Mouse (Mus musculus) embryonic facial prominence, embryonic 14.5 days (tissue): Measurements from ENCODE around the gene Inka1. TPM values are rescaled to one million over a fixed set of nuclear protein-coding genes. Genes with fewer than 3 reads are reported as not detected.
A peak's percentile ranks its signal among the peaks of the same experiment; 100 is the strongest.

Experiments
- ATAC-seq: fragments of 200-750 bp; cut with Nextera tagmentation; 2 replicates; pipeline ENCODE4 v1.8.0; 2017; ENCODE audit warnings: low read depth, moderate number of reproducible peaks, moderate TSS enrichment
- DNase-seq: peaks from one replicate; pipeline ENCODE4 v3.0.0-alpha.2; 2015; ENCODE audit warnings: low spot score
- H3K27ac ChIP-seq: fragments of 300-500 bp; sonication (generic); replicated peaks from 2 replicates; pipeline ENCODE4 v1.5.1; 2014; ENCODE audit warnings: low read depth, mild to moderate bottlenecking, low read length, moderate library complexity
- H3K27me3 ChIP-seq: fragments of 300-500 bp; sonication (generic); replicated peaks from 2 replicates; pipeline ENCODE4 v1.6.1; 2014; ENCODE audit warnings: low read length; ENCODE audit not compliant: control insufficient read depth, insufficient read depth
- H3K36me3 ChIP-seq: fragments of 300-500 bp; sonication (generic); 2 replicates; pipeline ENCODE4 v1.6.1; 2014; ENCODE audit warnings: low read length, mixed read lengths; ENCODE audit not compliant: control insufficient read depth, insufficient read depth
- H3K4me1 ChIP-seq: fragments of 300-500 bp; sonication (generic); 2 replicates; pipeline ENCODE4 v1.6.1; 2014; ENCODE audit warnings: antibody characterized with exemption, low read length; ENCODE audit not compliant: control insufficient read depth, insufficient read depth
- H3K4me2 ChIP-seq: fragments of 300-500 bp; sonication (generic); 2 replicates; pipeline ENCODE4 v1.6.1; 2014; ENCODE audit warnings: low read depth, mild to moderate bottlenecking, low read length, moderate library complexity, mixed read lengths
- H3K4me3 ChIP-seq: fragments of 300-500 bp; sonication (generic); 2 replicates; pipeline ENCODE4 v1.5.1; 2014; ENCODE audit warnings: low read depth, mild to moderate bottlenecking, low read length
- H3K9ac ChIP-seq: fragments of 300-500 bp; sonication (generic); 2 replicates; pipeline ENCODE4 v1.6.1; 2014; ENCODE audit warnings: low read depth, mild to moderate bottlenecking, low read length, moderate library complexity, mixed read lengths
- H3K9me3 ChIP-seq: fragments of 300-500 bp; sonication (generic); 2 replicates; pipeline ENCODE4 v1.6.1; 2016; ENCODE audit warnings: low read length; ENCODE audit not compliant: control insufficient read depth
- WGBS: fragments of 180-500 bp; shearing (Covaris S2); extraction: QIAGEN DNeasy Blood & Tissue Kit; methylation state at CpG from one replicate; pipeline ENCODE4 v1.1.7; 2014; 5-methylcytosine and 5-hydroxymethylcytosine counted together
- polyA plus RNA-seq: library from polyadenylated mRNA; unstranded; fragments of >200 nt; fragmentation: Nextera tagmentation; extraction: Ambion mirVana; gene quantifications from 2 replicates; pipeline ENCODE4 v1.2.1, GENCODE M21; 2014

The Inka1 gene
- polyA plus RNA-seq, 1 experiment from 2014 or later, result 77.7 TPM

DNA sequence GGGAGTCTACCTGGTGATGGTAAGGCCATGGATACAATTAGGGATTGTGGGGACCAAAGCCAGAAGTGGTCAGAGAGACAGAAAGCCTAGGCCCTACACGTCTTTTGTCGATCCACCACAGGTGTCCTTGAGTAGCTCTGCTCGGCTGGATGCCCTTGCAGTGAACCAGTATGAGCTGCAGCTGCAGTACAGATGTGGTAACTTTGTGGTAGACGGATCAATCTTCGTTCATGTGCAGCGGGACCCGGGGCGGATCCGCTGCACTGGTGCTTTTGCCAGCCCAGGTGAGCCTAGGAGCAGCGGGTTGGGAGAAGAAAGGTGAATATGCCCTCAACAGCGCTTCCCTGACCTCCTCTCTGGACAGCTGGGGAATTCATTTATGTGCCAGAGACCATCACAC is 7.3 kb upstream of the Inka1 start:
- Histone ChIP-seq H3K4me2 (no peak overlapping the region), H3K4me3 (no peak overlapping the region), H3K4me1 (no peaks in the 10 kb centered on the region), H3K36me3 (no peaks in the 10 kb centered on the region), H3K9ac (no peak overlapping the region), H3K9me3 (no peaks in the 10 kb centered on the region), H3K27me3 (no peaks in the 10 kb centered on the region), H3K27ac (no peak overlapping the region)
- 64% methylated on average over 11 of the region's 11 CpGs for WGBS
- ATAC-seq (no peak), DNase-seq (no peak)

DNA sequence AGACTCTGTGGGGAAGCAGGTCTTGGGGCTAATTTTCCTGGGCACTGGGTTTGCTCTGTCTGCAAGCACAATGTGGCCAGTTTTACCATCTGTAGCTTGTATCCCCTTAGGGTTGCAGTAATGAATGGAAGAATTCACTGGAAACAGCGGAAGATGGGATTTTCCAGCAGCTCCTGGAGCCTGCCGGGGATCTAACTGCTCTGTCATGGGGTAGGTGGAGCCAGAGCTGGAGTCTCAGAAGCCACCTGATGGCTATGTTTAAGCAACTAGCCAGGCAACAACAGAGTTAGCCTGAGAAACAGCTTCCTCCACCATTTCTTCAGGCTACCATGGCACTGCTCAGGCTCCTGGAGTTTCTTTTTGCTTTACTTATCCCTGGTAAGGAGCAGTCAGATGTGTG is 6.5 kb upstream of the Inka1 start, which contains the start of gene Cdhr4:
Gene Cdhr4 (plus strand): TSS at position 301 of the 400 bp plus-strand sequence.
- H3K9me3 ChIP-seq, result no peaks in the 10 kb centered on the region
- H3K9ac ChIP-seq, result no peak within 1 kb of the TSS
- no peak within 1 kb of the TSS for H3K4me2 ChIP-seq
- peak; percentile 30 for DNase-seq
- no peaks in the 10 kb centered on the region for H3K36me3 ChIP-seq
- H3K4me1 ChIP-seq, result no peaks in the 10 kb centered on the region
- WGBS, result 33% methylated on average over 2 of the region's 2 CpGs
- H3K4me3 ChIP-seq, result no peak within 1 kb of the TSS
- H3K27ac ChIP-seq, result no peak within 1 kb of the TSS
- ATAC-seq, result no peak
- H3K27me3 ChIP-seq, result no peaks in the 10 kb centered on the region

DNA sequence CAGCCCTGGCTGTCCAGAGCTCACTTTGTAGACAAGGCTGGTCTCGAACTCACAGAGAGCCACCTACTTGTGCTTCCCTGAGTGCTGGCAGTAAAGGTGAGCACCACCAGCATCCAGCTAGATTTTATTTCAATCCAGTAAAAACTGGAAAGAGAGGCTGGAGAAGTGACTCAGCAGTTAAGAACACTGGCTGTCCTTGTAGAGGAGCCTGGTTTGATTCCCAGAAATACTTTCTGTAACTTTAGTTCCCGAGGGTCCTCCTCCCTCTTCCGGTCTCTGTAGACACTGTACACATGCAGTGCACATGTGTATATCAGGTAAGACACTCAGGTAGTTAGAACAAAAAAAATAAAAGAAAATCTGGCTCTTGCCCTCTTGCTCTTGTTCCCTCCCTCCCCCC is 2.3 kb upstream of the Inka1 start:
- Histone ChIP-seq H3K9me3 (no peaks in the 10 kb centered on the region), H3K9ac (no peak overlapping the region), H3K4me3 (no peak overlapping the region), H3K27me3 (no peaks in the 10 kb centered on the region), H3K4me1 (peaks cover 16% of the 10 kb centered on the region), H3K4me2 (no peak overlapping the region), H3K36me3 (peaks cover 9% of the 10 kb centered on the region; the same call in 1 of the 2 replicates), H3K27ac (peak overlapping the region; percentile 58)
- DNase-seq (peak; percentile 55), ATAC-seq (no peak)
- 34% methylated on average over 3 of the region's 3 CpGs for WGBS

DNA sequence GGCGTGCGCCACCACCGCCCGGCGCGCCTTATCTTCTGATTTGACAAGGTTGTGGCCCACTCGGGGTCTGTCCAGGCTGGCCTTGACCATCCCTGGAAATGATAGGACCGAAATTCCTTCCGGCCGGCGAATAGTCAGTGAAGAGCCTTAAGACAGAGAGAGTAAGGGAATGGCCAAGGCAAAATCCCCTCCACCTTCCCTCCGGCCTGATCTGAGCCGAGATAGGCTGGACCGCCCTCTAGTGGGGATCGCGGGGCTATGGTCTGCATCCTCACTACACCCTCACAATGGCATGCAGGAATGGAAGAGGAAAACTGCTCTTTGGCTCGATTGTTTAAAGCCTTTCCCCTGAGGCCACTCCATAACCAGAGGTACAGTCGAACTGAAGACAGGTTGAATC is 697 bp upstream of the Inka1 start:
- Histone ChIP-seq H3K4me2 (peak overlapping the region; percentile 74), H3K4me3 (peak overlapping the region; percentile 77), H3K36me3 (peaks cover 9% of the 10 kb centered on the region; the same call in 1 of the 2 replicates), H3K27ac (peak overlapping the region; percentile 98), H3K9me3 (no peaks in the 10 kb centered on the region), H3K27me3 (no peaks in the 10 kb centered on the region), H3K4me1 (peaks cover 25% of the 10 kb centered on the region), H3K9ac (peak overlapping the region; percentile 83)
- ATAC-seq (peak; percentile 39; the same call in 1 of the 2 replicates), DNase-seq (peak; percentile 91)
- WGBS, result 6% methylated on average over 18 of the region's 18 CpGs

DNA sequence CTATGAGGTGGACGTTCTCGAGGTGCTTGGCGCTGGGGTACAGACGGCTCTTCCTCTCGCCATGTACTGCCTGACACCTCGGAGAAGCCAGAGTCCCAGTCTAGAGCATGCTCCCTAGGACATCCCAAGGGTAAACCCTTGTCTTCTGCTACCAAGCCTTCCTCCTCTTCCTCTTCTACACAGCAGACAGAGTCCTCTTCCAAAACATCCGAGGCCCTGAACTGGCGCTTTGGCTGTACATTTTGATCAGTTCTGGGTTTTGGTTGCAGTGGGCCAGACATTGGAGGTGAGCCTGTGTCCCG is 974 bp downstream of the Inka1 start:
- ATAC-seq, result no peak
- H3K9me3 ChIP-seq, result no peaks in the 10 kb centered on the region
- H3K36me3 ChIP-seq, result peaks cover 9% of the 10 kb centered on the region; the same call in 1 of the 2 replicates
- no peak for DNase-seq
- peak overlapping the region; percentile 74 for H3K4me2 ChIP-seq
- H3K27ac ChIP-seq, result peak overlapping the region; percentile 98
- peak overlapping the region; percentile 77 for H3K4me3 ChIP-seq
- peaks cover 38% of the 10 kb centered on the region for H3K4me1 ChIP-seq
- peak overlapping the region; percentile 83 for H3K9ac ChIP-seq
- 22% methylated on average over 9 of the region's 9 CpGs for WGBS
- no peaks in the 10 kb centered on the region for H3K27me3 ChIP-seq

DNA sequence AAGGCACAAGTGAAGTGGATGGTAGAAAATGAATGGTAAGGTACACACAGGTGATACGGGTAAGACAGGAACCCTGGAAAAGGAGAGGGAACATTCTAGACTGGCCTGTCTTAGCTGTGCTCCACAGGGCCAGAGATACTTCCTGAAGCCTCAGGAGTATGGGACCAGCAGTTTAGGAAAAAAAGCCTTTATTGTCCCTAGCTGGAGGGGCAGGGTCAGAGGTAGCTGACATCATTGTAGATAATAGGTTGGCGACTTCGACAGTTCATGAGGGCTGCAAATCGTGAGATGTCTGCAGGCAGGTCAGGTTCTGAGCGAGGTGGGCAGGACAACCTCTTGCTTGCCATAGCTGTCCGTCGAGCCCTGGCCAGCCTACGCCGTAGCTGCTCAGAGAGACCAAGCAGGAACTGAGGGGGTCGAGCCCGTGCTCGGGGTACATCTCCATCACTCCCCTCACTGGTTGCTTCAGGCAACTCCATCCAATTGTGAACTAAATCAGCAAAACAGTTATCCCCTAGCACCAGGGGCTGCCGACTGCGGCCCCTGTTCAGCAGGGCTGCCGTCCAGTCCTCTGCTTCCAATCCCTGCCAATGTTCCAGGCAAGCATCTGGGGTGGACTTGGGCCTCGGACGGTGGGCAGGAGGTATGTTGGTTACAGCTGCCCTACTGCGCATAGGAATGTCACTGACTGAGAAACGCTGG is 1.5 kb downstream of the Inka1 start:
- Histone ChIP-seq H3K4me2 (peak overlapping the region; percentile 74), H3K9ac (peak overlapping the region; percentile 83), H3K27me3 (no peaks in the 10 kb centered on the region), H3K4me1 (peaks cover 38% of the 10 kb centered on the region), H3K4me3 (peak overlapping the region; percentile 77), H3K27ac (peak overlapping the region; percentile 98), H3K9me3 (no peaks in the 10 kb centered on the region), H3K36me3 (peaks cover 9% of the 10 kb centered on the region; the same call in 1 of the 2 replicates)
- no peak for ATAC-seq
- DNase-seq, result no peak
- 23% methylated on average over 19 of the region's 19 CpGs for WGBS

DNA sequence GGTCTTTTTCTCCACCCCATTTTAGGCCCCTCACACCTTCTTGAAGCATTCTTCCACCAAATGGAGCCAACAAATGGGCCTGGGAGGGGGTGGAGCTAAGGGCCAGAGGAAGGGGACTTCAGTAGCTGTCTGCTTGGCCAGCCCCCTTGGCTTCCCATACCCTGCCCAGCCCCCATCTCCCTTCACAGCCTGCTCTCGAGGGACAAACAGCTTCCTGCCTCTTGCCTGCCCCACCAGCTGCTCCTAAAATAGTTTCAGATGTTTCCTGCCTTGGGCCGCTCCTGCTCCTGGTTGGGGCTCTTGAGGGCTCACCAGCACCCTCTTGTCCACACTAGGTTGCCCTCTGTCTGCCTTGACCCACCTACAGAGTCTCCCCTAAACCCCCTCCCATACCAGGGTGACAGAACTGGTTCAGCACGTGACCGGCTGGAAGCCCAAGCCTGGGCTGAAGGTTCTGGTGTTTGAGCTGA is 2.2 kb downstream of the Inka1 start:
- Histone ChIP-seq H3K36me3 (peaks cover 9% of the 10 kb centered on the region; the same call in 1 of the 2 replicates), H3K27me3 (no peaks in the 10 kb centered on the region), H3K4me1 (peaks cover 38% of the 10 kb centered on the region), H3K4me3 (peak overlapping the region; percentile 77), H3K27ac (peak overlapping the region; percentile 98), H3K9ac (peak overlapping the region; percentile 83), H3K4me2 (peak overlapping the region; percentile 74), H3K9me3 (no peaks in the 10 kb centered on the region)
- DNase-seq (peak; percentile 96), ATAC-seq (peak; percentile 62)
- 6% methylated on average over 4 of the region's 4 CpGs for WGBS

DNA sequence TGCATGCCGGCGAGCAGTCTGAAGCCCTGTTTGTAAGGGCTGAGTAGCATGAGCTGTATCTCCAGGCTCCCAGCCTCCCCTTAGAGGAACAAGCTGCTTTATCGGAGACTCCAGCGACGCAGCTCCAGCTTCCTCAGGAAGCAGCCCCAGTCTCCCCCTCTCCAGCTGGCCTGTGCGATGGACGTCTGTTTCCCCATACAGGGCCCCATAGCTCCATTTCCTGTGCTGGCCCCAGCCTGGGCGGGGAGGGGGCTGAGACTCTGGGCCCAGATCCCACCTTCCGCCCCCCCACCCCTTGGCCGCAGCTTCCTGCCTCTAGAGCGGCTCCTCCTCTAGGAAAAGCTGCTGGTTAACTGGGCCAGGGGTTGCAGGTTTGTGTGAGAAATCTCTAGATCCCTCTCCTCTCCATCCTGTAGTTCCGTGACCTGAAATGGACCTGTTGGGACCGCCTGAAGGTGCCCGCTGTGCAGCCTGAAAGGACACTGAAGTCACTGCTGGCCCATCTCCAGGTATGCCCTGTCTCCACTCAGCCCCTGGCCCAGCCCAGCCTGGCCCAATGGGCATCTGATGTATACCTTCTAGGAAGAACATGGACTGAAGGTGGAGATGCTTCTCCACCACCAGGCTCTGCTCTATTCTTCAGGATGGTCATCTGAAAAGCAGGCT is 2.9 kb downstream of the Inka1 start, which contains the start of gene Gm20661:
Gene Gm20661 (plus strand): TSS at position 378 of the 666 bp plus-strand sequence.
- H3K36me3 ChIP-seq, result peaks cover 9% of the 10 kb centered on the region; the same call in 1 of the 2 replicates
- no peaks in the 10 kb centered on the region for H3K27me3 ChIP-seq
- H3K9ac ChIP-seq, result peak within 1 kb of the TSS; percentile 83
- ATAC-seq (peak; percentile 79), DNase-seq (peak; percentile 96)
- peak within 1 kb of the TSS; percentile 77 for H3K4me3 ChIP-seq
- 14% methylated on average over 12 of the region's 14 CpGs for WGBS
- H3K4me2 ChIP-seq, result peak within 1 kb of the TSS; percentile 74
- peak within 1 kb of the TSS; percentile 98 for H3K27ac ChIP-seq
- no peaks in the 10 kb centered on the region for H3K9me3 ChIP-seq
- peaks cover 38% of the 10 kb centered on the region for H3K4me1 ChIP-seq
